Mouse (Mus musculus): ENCODE data around the gene Wdr18. TPM values are rescaled to one million over a fixed set of nuclear protein-coding genes. Genes with fewer than 3 reads are reported as not detected.

The Wdr18 gene
- 174 and 201 TPM in 2 replicates for polyA plus RNA-seq (2016; fragmentation: Nextera tagmentation; extraction: Ambion mirVana)

- Histone ChIP-seq H3K27me3 (ENCODE audit: low read depth, poor library complexity, severe bottlenecking) (no peaks in the 10 kb centered on the region), H3K36me3 (peaks cover 41% of the 10 kb centered on the region), H3K4me3 (peak within 1 kb of the TSS; percentile 98), H3K9me3 (replicated peaks) (no peaks in the 10 kb centered on the region), H3K4me1 (peaks cover 40% of the 10 kb centered on the region), H3K27ac (peak within 1 kb of the TSS; percentile 88)
- DNase-seq (ENCODE audit: low spot score): peak; percentile 100
- under 1% methylated on average over 61 of the region's 61 CpGs for WGBS
These were observed at the start of gene Wdr18 for GRCm38 (mm10) chr10:79959847-79960601. Gene Wdr18, plus strand, starts transcription at chr10:79960152.

- DNase-seq (ENCODE audit: low spot score): no peak
- Histone ChIP-seq H3K27me3 (ENCODE audit: low read depth, poor library complexity, severe bottlenecking) (no peaks in the 10 kb centered on the region), H3K27ac (no peak within 1 kb of the TSS), H3K9me3 (replicated peaks) (no peaks in the 10 kb centered on the region), H3K4me3 (no peak within 1 kb of the TSS), H3K4me1 (peaks cover 40% of the 10 kb centered on the region), H3K36me3 (peaks cover 57% of the 10 kb centered on the region)
- 92% methylated on average over 4 of the region's 4 CpGs for WGBS
These were observed 49.4 kb upstream of the Wdr18 start, which contains the start of gene Gm26602 for GRCm38 (mm10) chr10:79910556-79910955. Gene Gm26602, plus strand, starts transcription at chr10:79910856.

GRCm38 (mm10) chr10:79912412-79912811 lies 47.5 kb upstream of the Wdr18 start:
- Histone ChIP-seq H3K27me3 (ENCODE audit: low read depth, poor library complexity, severe bottlenecking) (peaks cover 4% of the 10 kb centered on the region), H3K4me3 (no peak overlapping the region), H3K9me3 (replicated peaks) (no peaks in the 10 kb centered on the region), H3K27ac (no peak overlapping the region), H3K4me1 (peaks cover 47% of the 10 kb centered on the region), H3K36me3 (peaks cover 39% of the 10 kb centered on the region)
- WGBS: 57% methylated on average over 20 of the region's 20 CpGs
- DNase-seq (ENCODE audit: low spot score): no peak

GRCm38 (mm10) chr10:79914131-79914947 lies 45.6 kb upstream of the Wdr18 start:
- Histone ChIP-seq H3K4me1 (peaks cover 53% of the 10 kb centered on the region), H3K36me3 (peaks cover 39% of the 10 kb centered on the region), H3K4me3 (peak overlapping the region; percentile 82; the same call in 1 of the 2 replicates), H3K27me3 (ENCODE audit: low read depth, poor library complexity, severe bottlenecking) (peaks cover 23% of the 10 kb centered on the region), H3K27ac (no peak overlapping the region; the same call in 1 of the 2 replicates), H3K9me3 (replicated peaks) (no peaks in the 10 kb centered on the region)
- 77% methylated on average over 11 of the region's 11 CpGs for WGBS
- no peak for DNase-seq (ENCODE audit: low spot score)

GRCm38 (mm10) chr10:79914948-79915596 lies 44.9 kb upstream of the Wdr18 start:
- WGBS: 72% methylated on average over 7 of the region's 7 CpGs
- DNase-seq (ENCODE audit: low spot score): no peak
- Histone ChIP-seq H3K4me1 (peaks cover 57% of the 10 kb centered on the region), H3K9me3 (replicated peaks) (no peaks in the 10 kb centered on the region), H3K36me3 (peaks cover 39% of the 10 kb centered on the region), H3K27me3 (ENCODE audit: low read depth, poor library complexity, severe bottlenecking) (peaks cover 30% of the 10 kb centered on the region), H3K4me3 (peak overlapping the region; percentile 82; the same call in 1 of the 2 replicates), H3K27ac (no peak overlapping the region)

- H3K9me3 ChIP-seq (replicated peaks): no peaks in the 10 kb centered on the region
- H3K4me1 ChIP-seq: peaks cover 67% of the 10 kb centered on the region
- no peak for DNase-seq (ENCODE audit: low spot score)
- peaks cover 31% of the 10 kb centered on the region for H3K36me3 ChIP-seq
- WGBS: 11% methylated on average over 8 of the region's 8 CpGs
- H3K4me3 ChIP-seq: peak overlapping the region; percentile 82
- peaks cover 40% of the 10 kb centered on the region for H3K27me3 ChIP-seq (ENCODE audit: low read depth, poor library complexity, severe bottlenecking)
- peak overlapping the region; percentile 93 for H3K27ac ChIP-seq
These were observed 43.9 kb upstream of the Wdr18 start for GRCm38 (mm10) chr10:79916081-79916480.

GRCm38 (mm10) chr10:79916808-79917531 lies 43.0 kb upstream of the Wdr18 start, which contains the start of gene Kiss1r:
Gene Kiss1r, plus strand, starts transcription at chr10:79916971.
- Histone ChIP-seq H3K9me3 (replicated peaks) (no peaks in the 10 kb centered on the region), H3K4me3 (peak within 1 kb of the TSS; percentile 82), H3K27ac (peak within 1 kb of the TSS; percentile 93), H3K4me1 (peaks cover 75% of the 10 kb centered on the region), H3K36me3 (peaks cover 22% of the 10 kb centered on the region), H3K27me3 (ENCODE audit: low read depth, poor library complexity, severe bottlenecking) (peaks cover 49% of the 10 kb centered on the region)
- peak; percentile 93 for DNase-seq (ENCODE audit: low spot score)
- WGBS: 3% methylated on average over 42 of the region's 42 CpGs

- DNase-seq (ENCODE audit: low spot score): no peak
- WGBS: 64% methylated on average over 5 of the region's 5 CpGs
- peaks cover 75% of the 10 kb centered on the region for H3K4me1 ChIP-seq
These were observed 42.3 kb upstream of the Wdr18 start for GRCm38 (mm10) chr10:79917532-79918100.

GRCm38 (mm10) chr10:79918231-79919078 lies 41.5 kb upstream of the Wdr18 start:
- Histone ChIP-seq H3K27me3 (ENCODE audit: low read depth, poor library complexity, severe bottlenecking) (peaks cover 64% of the 10 kb centered on the region), H3K9me3 (replicated peaks) (no peaks in the 10 kb centered on the region), H3K36me3 (peaks cover 9% of the 10 kb centered on the region; the same call in 1 of the 2 replicates), H3K4me3 (peak overlapping the region; percentile 43), H3K27ac (peak overlapping the region; percentile 14; the same call in 1 of the 2 replicates), H3K4me1 (peaks cover 78% of the 10 kb centered on the region)
- WGBS: 5% methylated on average over 35 of the region's 35 CpGs
- DNase-seq (ENCODE audit: low spot score): peak; percentile 52

More at GRCm38 (mm10) chr10:79917532-79918100, 42.3 kb upstream of the Wdr18 start:
- Histone ChIP-seq H3K4me3 (peak overlapping the region; percentile 82), H3K9me3 (replicated peaks) (no peaks in the 10 kb centered on the region), H3K27me3 (ENCODE audit: low read depth, poor library complexity, severe bottlenecking) (peaks cover 56% of the 10 kb centered on the region), H3K27ac (no peak overlapping the region), H3K36me3 (peaks cover 15% of the 10 kb centered on the region)

- 5% methylated on average over 21 of the region's 21 CpGs for WGBS
- Histone ChIP-seq H3K4me3 (peak overlapping the region; percentile 43), H3K27ac (no peak overlapping the region), H3K4me1 (peaks cover 74% of the 10 kb centered on the region), H3K36me3 (0 out of 2 replicates have a peak, but pooled peaks cover under 1% of the 10 kb centered on the region), H3K9me3 (replicated peaks) (no peaks in the 10 kb centered on the region), H3K27me3 (ENCODE audit: low read depth, poor library complexity, severe bottlenecking) (peaks cover 72% of the 10 kb centered on the region)
- DNase-seq (ENCODE audit: low spot score): no peak
These were observed 40.6 kb upstream of the Wdr18 start for GRCm38 (mm10) chr10:79919251-79919849.

Data from limb, embryonic 10.5 days (tissue).